Mouse (Mus musculus) myocyte (in vitro differentiated cells): ENCODE data around the gene Edar. TPM values are rescaled to one million over a fixed set of nuclear protein-coding genes. Genes with fewer than 3 reads are reported as not detected.

Source experiments
- H3K27me3 ChIP-seq: one replicate; pipeline ENCODE4 v1.6.1; 2011; ENCODE audit not compliant: control insufficient read depth, insufficient read depth, insufficient read length
- H3K36me3 ChIP-seq: one replicate; pipeline ENCODE4 v1.6.1; 2011; ENCODE audit not compliant: control insufficient read depth, insufficient read depth
- H3K4me2 ChIP-seq: one replicate; pipeline ENCODE4 v1.6.1; 2011; ENCODE audit warnings: low read depth, control low read depth
- H3K4me3 ChIP-seq: one replicate; pipeline ENCODE4 v1.5.1; 2011; ENCODE audit warnings: mild to moderate bottlenecking, control low read depth, moderate library complexity
- H3K79me2 ChIP-seq: one replicate; pipeline ENCODE4 v1.6.1; 2011; ENCODE audit not compliant: control insufficient read depth, insufficient read depth
- H3ac ChIP-seq: one replicate; pipeline ENCODE4 v1.6.1; 2011; ENCODE audit not compliant: control insufficient read depth, insufficient read length
- CEBPB ChIP-seq: IDR thresholded peaks from 2 replicates; pipeline ENCODE4 v1.6.1; 2011; ENCODE audit warnings: mild to moderate bottlenecking, moderate library complexity; ENCODE audit not compliant: poor library complexity, insufficient read depth, severe bottlenecking
- E2F4 ChIP-seq: IDR thresholded peaks from one replicate; pipeline ENCODE4 v1.6.1; 2011; ENCODE audit warnings: mild to moderate bottlenecking, control low read depth, moderate library complexity; ENCODE audit not compliant: insufficient read depth
- MAX ChIP-seq: IDR thresholded peaks from one replicate; pipeline ENCODE4 v1.6.1; 2011; ENCODE audit warnings: low read depth, mild to moderate bottlenecking, control low read depth
- MYOD1 ChIP-seq, 3 experiments: IDR thresholded peaks; one replicate each; pipeline ENCODE4 v1.6.1; 2011; ENCODE audit warnings: control low read depth in 2 of 3, low read depth in 2 of 3, mild to moderate bottlenecking in 2 of 3, moderate library complexity in 1 of 3; ENCODE audit not compliant: insufficient read length in 2 of 3, control insufficient read depth in 1 of 3
- MYOG ChIP-seq, 3 experiments: IDR thresholded peaks; one replicate each; pipeline ENCODE4 v1.6.1; 2011; ENCODE audit warnings: control low read depth in 2 of 3, low read depth in 2 of 3, mild to moderate bottlenecking in 2 of 3; ENCODE audit not compliant: insufficient read length in 2 of 3, control insufficient read depth in 1 of 3, insufficient read depth in 1 of 3
- POLR2A ChIP-seq: IDR thresholded peaks from one replicate; pipeline ENCODE4 v1.6.1; 2011; ENCODE audit warnings: low read depth, mild to moderate bottlenecking, control low read depth, moderate library complexity; ENCODE audit not compliant: insufficient read length
- POLR2AphosphoS2 ChIP-seq: IDR thresholded peaks from one replicate; pipeline ENCODE4 v1.6.1; 2011; ENCODE audit warnings: low read depth, control low read depth; ENCODE audit not compliant: insufficient read length
- REST ChIP-seq: IDR thresholded peaks from one replicate; pipeline ENCODE4 v1.6.1; 2011; ENCODE audit warnings: mild to moderate bottlenecking, control low read depth, moderate library complexity; ENCODE audit not compliant: insufficient read depth, insufficient read length
- SRF ChIP-seq: IDR thresholded peaks from one replicate; pipeline ENCODE4 v1.6.1; 2011; ENCODE audit warnings: low read depth; ENCODE audit not compliant: control insufficient read depth, insufficient read length
- TCF12 ChIP-seq: IDR thresholded peaks from one replicate; pipeline ENCODE4 v1.6.1; 2011; ENCODE audit warnings: mild to moderate bottlenecking, control low read depth; ENCODE audit not compliant: poor library complexity, insufficient read depth, severe bottlenecking
- TCF3 ChIP-seq: IDR thresholded peaks from one replicate; pipeline ENCODE4 v1.6.1; 2011; ENCODE audit warnings: low read depth, control low read depth; ENCODE audit not compliant: insufficient read length
- USF1 ChIP-seq: IDR thresholded peaks from one replicate; pipeline ENCODE4 v1.6.1; 2011; ENCODE audit warnings: low read depth, mild to moderate bottlenecking, control low read depth, moderate library complexity
- polyA plus RNA-seq: library from polyadenylated mRNA; unstranded; fragments of >200 nt; fragmentation: generic; extraction: Trizol; gene quantifications from one replicate; pipeline ENCODE4 v1.2.1, GENCODE M21; 2012; ENCODE audit warnings: missing spikeins

Edar gene
- polyA plus RNA-seq, 1 experiment, result not detected

GRCm38 (mm10) chr10:58595821-58596220 is 79.6 kb downstream of the Edar start:
- no peaks in the 10 kb centered on the region for H3K27me3 ChIP-seq
- no peaks in the 10 kb centered on the region for H3K36me3 ChIP-seq
- TF ChIP-seq TCF3 (no peak), REST (no peak), POLR2AphosphoS2 (no peak), CEBPB (no peak), TCF12 (no peak), USF1 (no peak), MYOD1 (IDR thresholded peaks at IDR 0.05; ENCODE audit: control insufficient read depth in 1 of 3, insufficient read length in 2 of 3, low read depth in 2 of 3) (no peak), POLR2A (no peak), E2F4 (no peak), MAX (no peak), SRF (no peak), MYOG (IDR thresholded peaks at IDR 0.05; ENCODE audit: control insufficient read depth in 1 of 3, insufficient read depth in 1 of 3, insufficient read length in 2 of 3, low read depth in 2 of 3) (no peak)
- H3ac ChIP-seq, result no peak overlapping the region
- H3K4me2 ChIP-seq, result no peak overlapping the region
- H3K4me3 ChIP-seq, result no peak overlapping the region
- H3K79me2 ChIP-seq, result no peaks in the 10 kb centered on the region

GRCm38 (mm10) chr10:58595197-58595596 is 80.3 kb downstream of the Edar start:
- H3K4me3 ChIP-seq, result no peak overlapping the region
- H3K79me2 ChIP-seq, result no peaks in the 10 kb centered on the region
- no peak for TF ChIP-seq TCF12
- no peak for TF ChIP-seq POLR2A
- no peak for TF ChIP-seq MAX
- TF ChIP-seq TCF3, result no peak
- TF ChIP-seq SRF, result no peak
- no peak for TF ChIP-seq REST
- no peak for TF ChIP-seq MYOD1 (IDR thresholded peaks at IDR 0.05; ENCODE audit: control insufficient read depth in 1 of 3, insufficient read length in 2 of 3, low read depth in 2 of 3)
- no peak for TF ChIP-seq E2F4
- TF ChIP-seq CEBPB, result no peak
- TF ChIP-seq MYOG (IDR thresholded peaks at IDR 0.05; ENCODE audit: control insufficient read depth in 1 of 3, insufficient read depth in 1 of 3, insufficient read length in 2 of 3, low read depth in 2 of 3), result no peak
- no peak for TF ChIP-seq POLR2AphosphoS2
- no peak for TF ChIP-seq USF1
- H3ac ChIP-seq, result no peak overlapping the region
- no peak overlapping the region for H3K4me2 ChIP-seq
- no peaks in the 10 kb centered on the region for H3K27me3 ChIP-seq
- H3K36me3 ChIP-seq, result no peaks in the 10 kb centered on the region

GRCm38 (mm10) chr10:58594486-58594885 is 81.0 kb downstream of the Edar start:
- no peak overlapping the region for H3K4me3 ChIP-seq
- no peaks in the 10 kb centered on the region for H3K36me3 ChIP-seq
- H3K79me2 ChIP-seq, result no peaks in the 10 kb centered on the region
- H3ac ChIP-seq, result no peak overlapping the region
- no peak for TF ChIP-seq MYOG (IDR thresholded peaks at IDR 0.05; ENCODE audit: control insufficient read depth in 1 of 3, insufficient read depth in 1 of 3, insufficient read length in 2 of 3, low read depth in 2 of 3)
- TF ChIP-seq REST, result no peak
- TF ChIP-seq MYOD1 (IDR thresholded peaks at IDR 0.05; ENCODE audit: control insufficient read depth in 1 of 3, insufficient read length in 2 of 3, low read depth in 2 of 3), result no peak
- TF ChIP-seq CEBPB, result no peak
- TF ChIP-seq SRF, result no peak
- TF ChIP-seq TCF12, result no peak
- TF ChIP-seq MAX, result no peak
- no peak for TF ChIP-seq USF1
- no peak for TF ChIP-seq E2F4
- TF ChIP-seq POLR2A, result no peak
- TF ChIP-seq TCF3, result no peak
- TF ChIP-seq POLR2AphosphoS2, result no peak
- H3K27me3 ChIP-seq, result no peaks in the 10 kb centered on the region
- H3K4me2 ChIP-seq, result no peak overlapping the region

- TF ChIP-seq MYOD1 (IDR thresholded peaks at IDR 0.05; ENCODE audit: control insufficient read depth in 1 of 3, insufficient read length in 2 of 3, low read depth in 2 of 3) (no peak), TCF3 (no peak)
- Histone ChIP-seq H3K79me2 (no peaks in the 10 kb centered on the region), H3K4me3 (no peak overlapping the region), H3K4me2 (no peak overlapping the region), H3K36me3 (no peaks in the 10 kb centered on the region), H3K27me3 (no peaks in the 10 kb centered on the region), H3ac (no peak overlapping the region)
Measured at GRCm38 (mm10) chr10:58585427-58586223, 89.8 kb downstream of the Edar start.

GRCm38 (mm10) chr10:58560521-58560920 is 114.9 kb downstream of the Edar start:
- Histone ChIP-seq H3K4me3 (no peak overlapping the region), H3K36me3 (no peaks in the 10 kb centered on the region), H3K79me2 (no peaks in the 10 kb centered on the region), H3K4me2 (no peak overlapping the region), H3ac (no peak overlapping the region), H3K27me3 (no peaks in the 10 kb centered on the region)
- no peak for TF ChIP-seq POLR2A
